Mouse (Mus musculus): ENCODE data around the gene Abca14.

GRCm38 (mm10) chr7:120241092-120241491, 37.3 kb downstream of the Abca14 start:
- TF ChIP-seq POLR2A (IDR thresholded peaks at IDR 0.05; ENCODE audit: extremely low read depth, insufficient read depth, low read length) (no peak), CTCF (IDR thresholded peaks at IDR 0.05; ENCODE audit: extremely low read depth, insufficient read depth, low read length) (0 out of 2 replicates have a peak, but pooled peaks have one; percentile 15)
